Mouse (Mus musculus) monocyte, adult 2 months (primary cell): ENCODE results near the gene Rnf111.
A peak's percentile ranks its signal among the peaks of the same experiment; 100 is the strongest.
"Not testable (repeated sequence)": the region's sequence is repeated elsewhere in the genome, so short reads cannot be mapped to it uniquely, and the experiment has no call there.

Experiments
- DNase-seq, 2 experiments: peaks; one replicate each; pipeline ENCODE4 v3.0.0; 2022; ENCODE audit warnings: low spot score in 2 of 2, low read depth in 1 of 2

Gene Rnf111

GRCm38 (mm10) chr9:70503626-70504041 lies at the start of gene Rnf111:
Gene Rnf111 (minus strand): TSS chr9:70503725.
- peak; percentile 92 to 95 for DNase-seq

- DNase-seq: not testable (repeated sequence)
Observed at GRCm38 (mm10) chr9:70552233-70552632, 48.7 kb upstream of the Rnf111 start.

GRCm38 (mm10) chr9:70551524-70551923 lies 48.0 kb upstream of the Rnf111 start:
- DNase-seq: no peak

GRCm38 (mm10) chr9:70548304-70548703 lies 44.8 kb upstream of the Rnf111 start:
- no peak for DNase-seq

GRCm38 (mm10) chr9:70546576-70546975 lies 43.1 kb upstream of the Rnf111 start:
- not testable (repeated sequence) for DNase-seq

- DNase-seq: no peak
Observed at GRCm38 (mm10) chr9:70544831-70545230, 41.3 kb upstream of the Rnf111 start.

- DNase-seq: no peak
Observed at GRCm38 (mm10) chr9:70543985-70544384, 40.5 kb upstream of the Rnf111 start.

GRCm38 (mm10) chr9:70543048-70543880 lies 39.7 kb upstream of the Rnf111 start:
- DNase-seq: no peak

GRCm38 (mm10) chr9:70542305-70543041 lies 38.9 kb upstream of the Rnf111 start, which contains the start of gene Sltm:
Gene Sltm (plus strand): TSS chr9:70542754.
- peak; percentile 92 to 97 for DNase-seq

- DNase-seq: no peak
Observed at GRCm38 (mm10) chr9:70541584-70541983, 38.1 kb upstream of the Rnf111 start.

GRCm38 (mm10) chr9:70533328-70533727 lies 29.8 kb upstream of the Rnf111 start:
- no peak for DNase-seq

- DNase-seq: no peak
Observed at GRCm38 (mm10) chr9:70524366-70524765, 20.8 kb upstream of the Rnf111 start.

- no peak for DNase-seq
Observed at GRCm38 (mm10) chr9:70523813-70524212, 20.3 kb upstream of the Rnf111 start.

GRCm38 (mm10) chr9:70520651-70521050 lies 17.1 kb upstream of the Rnf111 start:
- no peak for DNase-seq

- DNase-seq: no peak
Observed at GRCm38 (mm10) chr9:70511681-70512080, 8.2 kb upstream of the Rnf111 start.

- no peak for DNase-seq
Observed at GRCm38 (mm10) chr9:70510998-70511583, 7.6 kb upstream of the Rnf111 start.

- DNase-seq: no peak
Observed at GRCm38 (mm10) chr9:70509906-70510525, 6.5 kb upstream of the Rnf111 start.

GRCm38 (mm10) chr9:70506787-70507186 lies 3.3 kb upstream of the Rnf111 start:
- no peak for DNase-seq

GRCm38 (mm10) chr9:70506186-70506585 lies 2.7 kb upstream of the Rnf111 start:
- no peak for DNase-seq

GRCm38 (mm10) chr9:70503015-70503603 lies 416 bp downstream of the Rnf111 start:
- peak; percentile 26 to 66 for DNase-seq
